Mouse (Mus musculus): Measurements from ENCODE around the gene Fgfr2. TPM values are rescaled to one million over a fixed set of nuclear protein-coding genes. Genes with fewer than 3 reads are reported as not detected.

The Fgfr2 gene
- polyA plus RNA-seq, 1 experiment from 2014 or later: 169 TPM

DNA sequence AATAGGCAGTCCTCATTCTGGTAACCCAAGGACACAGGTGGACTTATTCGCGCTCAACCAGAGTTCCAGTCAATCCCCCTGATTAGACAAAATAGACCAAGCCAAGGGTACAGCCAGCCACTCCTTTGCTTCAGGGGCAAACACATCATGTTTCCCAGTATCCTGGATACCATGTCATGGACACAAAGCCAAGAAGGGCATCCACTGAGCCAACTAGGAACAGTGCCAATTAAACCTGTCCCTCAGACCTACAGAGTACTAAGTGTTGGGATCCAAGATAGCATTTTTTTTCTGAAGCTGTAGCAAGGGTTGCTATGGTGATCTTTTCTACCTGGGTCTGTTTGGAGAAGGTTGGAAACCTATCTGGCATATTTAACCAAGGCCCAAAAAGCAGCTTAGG lies 929.5 kb downstream of the Fgfr2 start:
- no peak overlapping the region for H3K4me3 ChIP-seq (ENCODE audit: low read depth, low read length)
- no peaks in the 10 kb centered on the region for H3K36me3 ChIP-seq (ENCODE audit: control insufficient read depth, insufficient read depth, low read length)
- 98% methylated on average over 2 of the region's 2 CpGs for WGBS
- ATAC-seq (ENCODE audit: insufficient number of reproducible peaks, insufficient read depth, low FRiP score, low read depth): no peak
- H3K27me3 ChIP-seq (ENCODE audit: control insufficient read depth, insufficient read depth, low read length): no peaks in the 10 kb centered on the region
- H3K27ac ChIP-seq (ENCODE audit: low read length): no peak overlapping the region
- H3K4me1 ChIP-seq (ENCODE audit: control insufficient read depth, insufficient read depth, low read length): no peaks in the 10 kb centered on the region
- no peaks in the 10 kb centered on the region for H3K9me3 ChIP-seq (ENCODE audit: control insufficient read depth, low read depth, low read length)
- H3K4me2 ChIP-seq (replicated peaks; ENCODE audit: low read depth, low read length): no peak overlapping the region
- no peak overlapping the region for H3K9ac ChIP-seq (replicated peaks; ENCODE audit: low read depth, low read length)

DNA sequence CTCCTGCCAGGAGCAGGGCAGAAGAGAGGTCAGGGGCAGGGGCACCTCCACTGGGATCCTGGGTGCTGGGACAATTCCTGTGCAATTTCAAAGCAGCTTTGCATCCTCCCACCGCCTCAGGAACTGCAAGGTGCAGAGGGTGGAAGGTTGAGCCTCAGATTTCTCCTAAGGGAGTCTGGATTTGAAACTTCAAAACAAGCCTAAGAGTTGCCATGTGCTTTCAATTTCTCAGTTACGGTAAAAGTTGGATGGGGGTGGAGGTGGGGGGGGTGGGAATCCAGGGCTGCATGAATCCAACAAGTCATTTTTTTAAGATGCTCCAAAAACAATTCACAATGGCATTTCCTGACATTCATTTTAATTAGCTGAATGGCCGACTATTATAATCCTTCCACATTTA lies 935.7 kb downstream of the Fgfr2 start:
- H3K4me1 ChIP-seq (ENCODE audit: control insufficient read depth, insufficient read depth, low read length): no peaks in the 10 kb centered on the region
- no peak overlapping the region for H3K9ac ChIP-seq (replicated peaks; ENCODE audit: low read depth, low read length)
- no peak overlapping the region for H3K4me3 ChIP-seq (ENCODE audit: low read depth, low read length)
- no peak for ATAC-seq (ENCODE audit: insufficient number of reproducible peaks, insufficient read depth, low FRiP score, low read depth)
- no peak overlapping the region for H3K4me2 ChIP-seq (replicated peaks; ENCODE audit: low read depth, low read length)
- H3K27me3 ChIP-seq (ENCODE audit: control insufficient read depth, insufficient read depth, low read length): no peaks in the 10 kb centered on the region
- 62% methylated on average over 3 of the region's 3 CpGs for WGBS
- no peak overlapping the region for H3K27ac ChIP-seq (ENCODE audit: low read length)
- H3K36me3 ChIP-seq (ENCODE audit: control insufficient read depth, insufficient read depth, low read length): no peaks in the 10 kb centered on the region
- H3K9me3 ChIP-seq (ENCODE audit: control insufficient read depth, low read depth, low read length): no peaks in the 10 kb centered on the region

DNA sequence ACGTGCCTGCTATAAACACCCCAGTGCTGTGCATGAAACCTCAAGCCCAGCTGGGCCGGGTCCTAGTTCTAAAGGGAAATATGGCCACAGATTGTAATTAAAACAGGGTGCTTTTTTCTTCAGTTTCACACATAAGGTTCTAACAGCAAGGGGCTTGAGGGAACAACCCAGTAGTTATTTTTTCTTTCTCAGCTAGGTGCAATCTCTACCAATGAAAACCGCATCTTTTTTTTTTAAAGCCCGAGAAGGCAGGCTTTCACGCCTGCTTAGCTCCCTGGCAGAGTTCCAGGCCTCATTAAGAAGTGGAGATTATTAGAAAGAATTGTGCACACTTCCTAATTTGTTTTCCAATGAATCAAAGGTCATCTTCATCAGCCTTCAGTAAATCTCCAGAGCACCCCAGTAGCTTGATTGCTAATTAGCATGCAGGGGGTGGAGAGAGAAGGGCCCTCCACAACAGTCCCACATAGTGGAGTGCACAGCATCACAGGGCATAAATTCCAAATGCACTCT lies 939.2 kb downstream of the Fgfr2 start:
- no peak overlapping the region for H3K4me3 ChIP-seq (ENCODE audit: low read depth, low read length)
- H3K4me1 ChIP-seq (ENCODE audit: control insufficient read depth, insufficient read depth, low read length): no peaks in the 10 kb centered on the region
- H3K27me3 ChIP-seq (ENCODE audit: control insufficient read depth, insufficient read depth, low read length): no peaks in the 10 kb centered on the region
- ATAC-seq (ENCODE audit: insufficient number of reproducible peaks, insufficient read depth, low FRiP score, low read depth): no peak
- H3K4me2 ChIP-seq (replicated peaks; ENCODE audit: low read depth, low read length): no peak overlapping the region
- 65% methylated on average over 5 of the region's 5 CpGs for WGBS
- no peak overlapping the region for H3K27ac ChIP-seq (ENCODE audit: low read length)
- no peaks in the 10 kb centered on the region for H3K9me3 ChIP-seq (ENCODE audit: control insufficient read depth, low read depth, low read length)
- H3K9ac ChIP-seq (replicated peaks; ENCODE audit: low read depth, low read length): no peak overlapping the region
- H3K36me3 ChIP-seq (ENCODE audit: control insufficient read depth, insufficient read depth, low read length): no peaks in the 10 kb centered on the region

DNA sequence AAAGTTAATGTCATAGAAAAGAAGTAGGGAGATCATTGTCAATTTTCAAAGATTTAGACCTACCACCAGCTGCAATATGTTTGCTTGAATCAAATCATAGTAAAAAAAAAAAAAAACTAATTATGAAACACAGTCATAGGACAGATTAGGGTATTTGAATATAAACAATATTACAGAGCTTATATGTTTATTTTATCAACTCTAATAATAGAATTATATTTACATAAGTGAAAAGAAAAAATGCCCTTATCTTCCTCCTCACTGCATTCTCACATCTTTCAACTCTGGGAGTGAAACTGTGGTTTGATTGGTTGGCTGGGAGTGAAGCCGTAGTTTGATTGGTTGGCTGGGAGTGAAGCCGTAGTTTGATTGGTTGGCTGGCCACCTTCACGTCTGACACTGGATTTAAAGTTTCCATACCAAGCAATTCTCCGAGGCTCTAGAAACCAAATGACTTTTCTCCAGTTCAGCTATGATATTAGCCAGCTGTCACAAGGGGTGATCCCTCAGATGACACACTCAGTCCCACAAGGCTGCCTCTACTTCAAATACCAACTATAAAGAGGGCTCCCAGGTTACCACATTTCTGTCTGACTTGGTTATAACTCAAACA lies 941.5 kb downstream of the Fgfr2 start:
- no peak overlapping the region for H3K4me2 ChIP-seq (replicated peaks; ENCODE audit: low read depth, low read length)
- no peaks in the 10 kb centered on the region for H3K9me3 ChIP-seq (ENCODE audit: control insufficient read depth, low read depth, low read length)
- H3K27ac ChIP-seq (ENCODE audit: low read length): no peak overlapping the region
- WGBS: 81% methylated on average over 4 of the region's 4 CpGs
- H3K27me3 ChIP-seq (ENCODE audit: control insufficient read depth, insufficient read depth, low read length): no peaks in the 10 kb centered on the region
- H3K4me1 ChIP-seq (ENCODE audit: control insufficient read depth, insufficient read depth, low read length): no peaks in the 10 kb centered on the region
- no peak overlapping the region for H3K9ac ChIP-seq (replicated peaks; ENCODE audit: low read depth, low read length)
- H3K36me3 ChIP-seq (ENCODE audit: control insufficient read depth, insufficient read depth, low read length): no peaks in the 10 kb centered on the region
- ATAC-seq (ENCODE audit: insufficient number of reproducible peaks, insufficient read depth, low FRiP score, low read depth): no peak
- no peak overlapping the region for H3K4me3 ChIP-seq (ENCODE audit: low read depth, low read length)

DNA sequence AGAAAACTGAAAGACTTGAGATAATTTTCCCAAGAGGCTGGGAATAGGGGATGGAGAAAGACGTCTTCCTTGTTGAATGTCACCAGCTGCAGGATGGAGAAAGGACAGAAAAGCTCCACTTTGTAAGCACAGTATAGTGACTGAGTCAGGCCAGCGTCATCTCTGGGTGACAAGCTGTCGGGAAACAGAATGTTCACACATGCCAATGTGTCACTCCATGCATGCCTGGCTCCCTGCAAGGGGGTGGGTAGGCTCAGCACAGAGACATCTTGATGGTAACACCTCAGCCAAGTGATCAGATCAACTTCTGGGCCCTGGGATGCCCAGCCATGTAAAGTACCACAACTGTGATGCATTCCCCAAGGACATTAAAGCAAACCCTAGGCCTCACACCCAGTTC lies 942.1 kb downstream of the Fgfr2 start:
- Histone ChIP-seq H3K27me3 (ENCODE audit: control insufficient read depth, insufficient read depth, low read length) (no peaks in the 10 kb centered on the region), H3K27ac (ENCODE audit: low read length) (no peak overlapping the region), H3K4me3 (ENCODE audit: low read depth, low read length) (no peak overlapping the region), H3K9me3 (ENCODE audit: control insufficient read depth, low read depth, low read length) (no peaks in the 10 kb centered on the region), H3K9ac (replicated peaks; ENCODE audit: low read depth, low read length) (no peak overlapping the region), H3K4me2 (replicated peaks; ENCODE audit: low read depth, low read length) (no peak overlapping the region), H3K36me3 (ENCODE audit: control insufficient read depth, insufficient read depth, low read length) (no peaks in the 10 kb centered on the region), H3K4me1 (ENCODE audit: control insufficient read depth, insufficient read depth, low read length) (no peaks in the 10 kb centered on the region)
- 87% methylated on average over 3 of the region's 3 CpGs for WGBS
- no peak for ATAC-seq (ENCODE audit: insufficient number of reproducible peaks, insufficient read depth, low FRiP score, low read depth)

DNA sequence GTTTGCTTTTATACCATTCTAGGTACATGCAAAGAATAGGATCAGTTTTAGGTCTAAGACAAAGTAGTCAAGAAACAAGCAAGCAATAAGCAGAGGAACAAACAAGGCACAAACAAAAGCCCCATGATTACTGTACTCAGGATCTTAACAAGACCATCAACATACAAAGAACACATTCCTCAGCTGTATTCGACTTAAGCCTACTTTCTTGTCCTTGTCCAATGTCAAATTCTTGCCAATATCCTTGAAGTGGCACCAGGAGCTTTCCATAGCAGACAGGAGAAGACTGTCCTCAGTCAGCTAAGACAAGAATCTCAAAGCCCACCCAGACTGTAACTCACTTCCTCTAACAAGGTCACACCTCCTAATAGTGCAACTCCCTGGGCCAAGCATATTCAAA lies 944.1 kb downstream of the Fgfr2 start:
- no peak for ATAC-seq (ENCODE audit: insufficient number of reproducible peaks, insufficient read depth, low FRiP score, low read depth)
- 57% methylated on average over 1 of the region's 1 CpGs for WGBS
- H3K9me3 ChIP-seq (ENCODE audit: control insufficient read depth, low read depth, low read length): no peaks in the 10 kb centered on the region
- H3K27me3 ChIP-seq (ENCODE audit: control insufficient read depth, insufficient read depth, low read length): no peaks in the 10 kb centered on the region
- no peak overlapping the region for H3K4me2 ChIP-seq (replicated peaks; ENCODE audit: low read depth, low read length)
- H3K4me1 ChIP-seq (ENCODE audit: control insufficient read depth, insufficient read depth, low read length): no peaks in the 10 kb centered on the region
- H3K27ac ChIP-seq (ENCODE audit: low read length): no peak overlapping the region
- H3K9ac ChIP-seq (replicated peaks; ENCODE audit: low read depth, low read length): no peak overlapping the region
- no peak overlapping the region for H3K4me3 ChIP-seq (ENCODE audit: low read depth, low read length)
- H3K36me3 ChIP-seq (ENCODE audit: control insufficient read depth, insufficient read depth, low read length): no peaks in the 10 kb centered on the region

DNA sequence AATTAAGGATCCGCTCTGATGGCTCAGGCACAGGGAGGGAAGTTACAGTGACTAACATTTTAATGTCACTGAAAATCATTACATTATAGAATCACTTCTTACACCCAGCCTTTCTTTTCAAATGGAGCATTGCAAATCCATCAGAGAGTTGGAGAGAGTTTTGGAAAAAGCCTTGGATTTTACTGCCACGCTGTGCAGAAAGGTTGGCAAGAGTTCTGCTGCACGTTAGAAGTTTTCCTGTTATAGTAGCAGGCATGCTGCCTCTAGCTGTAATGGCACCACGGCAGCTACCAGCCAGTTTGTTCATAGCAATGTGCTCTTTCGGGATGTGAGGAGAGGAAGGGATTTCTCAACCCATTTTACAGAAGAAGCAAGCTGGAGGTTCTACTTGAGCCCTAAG lies 948.4 kb downstream of the Fgfr2 start:
- Histone ChIP-seq H3K9me3 (ENCODE audit: control insufficient read depth, low read depth, low read length) (peaks cover 3% of the 10 kb centered on the region; the same call in 1 of the 2 replicates), H3K4me2 (replicated peaks; ENCODE audit: low read depth, low read length) (no peak overlapping the region), H3K36me3 (ENCODE audit: control insufficient read depth, insufficient read depth, low read length) (no peaks in the 10 kb centered on the region), H3K4me1 (ENCODE audit: control insufficient read depth, insufficient read depth, low read length) (no peaks in the 10 kb centered on the region), H3K27me3 (ENCODE audit: control insufficient read depth, insufficient read depth, low read length) (no peaks in the 10 kb centered on the region), H3K9ac (replicated peaks; ENCODE audit: low read depth, low read length) (no peak overlapping the region), H3K27ac (ENCODE audit: low read length) (no peak overlapping the region), H3K4me3 (ENCODE audit: low read depth, low read length) (no peak overlapping the region)
- 91% methylated on average over 5 of the region's 5 CpGs for WGBS
- no peak for ATAC-seq (ENCODE audit: insufficient number of reproducible peaks, insufficient read depth, low FRiP score, low read depth)

DNA sequence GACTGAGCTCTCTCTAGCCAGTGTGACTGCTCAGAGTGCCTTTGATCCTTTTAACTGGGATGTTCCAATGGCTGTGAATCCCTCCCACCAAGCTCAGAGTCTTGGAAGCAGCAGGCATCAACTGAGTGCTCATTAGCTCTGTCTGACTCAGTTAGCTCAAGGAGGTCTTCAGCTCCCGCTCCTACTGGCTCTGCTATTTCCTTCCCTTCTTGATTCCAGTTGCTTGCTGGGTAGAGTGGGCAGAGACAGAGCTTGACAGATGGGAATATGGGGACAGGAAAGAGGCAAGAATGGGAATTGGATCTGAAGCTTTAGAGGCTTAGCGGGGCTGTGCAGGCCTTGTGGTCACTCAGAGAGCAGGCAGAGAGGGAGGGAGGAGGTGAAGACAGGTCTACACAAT lies 948.9 kb downstream of the Fgfr2 start:
- no peak for ATAC-seq (ENCODE audit: insufficient number of reproducible peaks, insufficient read depth, low FRiP score, low read depth)
- no peaks in the 10 kb centered on the region for H3K27me3 ChIP-seq (ENCODE audit: control insufficient read depth, insufficient read depth, low read length)
- no peak overlapping the region for H3K4me2 ChIP-seq (replicated peaks; ENCODE audit: low read depth, low read length)
- H3K4me3 ChIP-seq (ENCODE audit: low read depth, low read length): no peak overlapping the region
- no peaks in the 10 kb centered on the region for H3K36me3 ChIP-seq (ENCODE audit: control insufficient read depth, insufficient read depth, low read length)
- no peaks in the 10 kb centered on the region for H3K4me1 ChIP-seq (ENCODE audit: control insufficient read depth, insufficient read depth, low read length)
- peaks cover 3% of the 10 kb centered on the region; the same call in 1 of the 2 replicates for H3K9me3 ChIP-seq (ENCODE audit: control insufficient read depth, low read depth, low read length)
- H3K27ac ChIP-seq (ENCODE audit: low read length): no peak overlapping the region
- WGBS: 77% methylated on average over 2 of the region's 2 CpGs
- H3K9ac ChIP-seq (replicated peaks; ENCODE audit: low read depth, low read length): no peak overlapping the region

DNA sequence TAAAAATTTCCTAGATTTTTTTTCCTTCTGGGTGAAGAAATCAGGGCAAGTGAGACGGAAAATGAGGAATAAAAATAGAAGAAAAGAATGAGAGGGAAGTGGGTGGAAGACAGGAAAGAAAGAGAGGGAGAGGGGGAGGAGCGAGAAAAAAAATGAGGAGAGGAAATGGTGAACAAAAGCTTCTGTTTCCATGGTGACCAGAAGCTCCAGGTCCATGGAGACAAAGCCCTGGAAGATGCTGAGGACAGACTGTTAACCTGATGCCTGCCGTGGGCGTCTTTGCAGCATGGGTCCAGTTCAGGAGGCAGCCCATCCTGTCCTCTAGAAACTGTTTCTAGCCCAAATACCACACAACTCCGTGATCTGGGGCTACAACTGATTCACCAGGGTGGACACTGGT lies 950.9 kb downstream of the Fgfr2 start:
- Histone ChIP-seq H3K4me1 (ENCODE audit: control insufficient read depth, insufficient read depth, low read length) (no peaks in the 10 kb centered on the region), H3K4me2 (replicated peaks; ENCODE audit: low read depth, low read length) (no peak overlapping the region), H3K27ac (ENCODE audit: low read length) (no peak overlapping the region), H3K9me3 (ENCODE audit: control insufficient read depth, low read depth, low read length) (peaks cover 3% of the 10 kb centered on the region; the same call in 1 of the 2 replicates), H3K4me3 (ENCODE audit: low read depth, low read length) (no peak overlapping the region), H3K9ac (replicated peaks; ENCODE audit: low read depth, low read length) (no peak overlapping the region), H3K36me3 (ENCODE audit: control insufficient read depth, insufficient read depth, low read length) (no peaks in the 10 kb centered on the region), H3K27me3 (ENCODE audit: control insufficient read depth, insufficient read depth, low read length) (0 out of 2 replicates have a peak, but pooled peaks cover 2% of the 10 kb centered on the region)
- 79% methylated on average over 5 of the region's 5 CpGs for WGBS
- ATAC-seq (ENCODE audit: insufficient number of reproducible peaks, insufficient read depth, low FRiP score, low read depth): no peak

All from stomach, embryonic 14.5 days (tissue).